Mouse (Mus musculus): ENCODE results near the gene Mtmr12.

Mtmr12 gene

GRCm38 (mm10) chr15:12279816-12280215 is 75.0 kb downstream of the Mtmr12 start:
- DNase-seq (ENCODE audit: low spot score) = no peak

- DNase-seq (ENCODE audit: low spot score) = no peak
Measured at GRCm38 (mm10) chr15:12284794-12285534, 80.1 kb downstream of the Mtmr12 start.

GRCm38 (mm10) chr15:12285535-12285809 is 80.6 kb downstream of the Mtmr12 start:
- no peak for DNase-seq (ENCODE audit: low spot score)

- no peak for DNase-seq (ENCODE audit: low spot score)
Measured at GRCm38 (mm10) chr15:12290330-12290729, 85.5 kb downstream of the Mtmr12 start.

- no peak for DNase-seq (ENCODE audit: low spot score)
Measured at GRCm38 (mm10) chr15:12291757-12292156, 86.9 kb downstream of the Mtmr12 start.

- DNase-seq (ENCODE audit: low spot score) = no peak
Measured at GRCm38 (mm10) chr15:12296228-12296627, 91.4 kb downstream of the Mtmr12 start.

GRCm38 (mm10) chr15:12298231-12298737 is 93.5 kb downstream of the Mtmr12 start:
- no peak for DNase-seq (ENCODE audit: low spot score)

GRCm38 (mm10) chr15:12301771-12302170 is 96.9 kb downstream of the Mtmr12 start:
- no peak for DNase-seq (ENCODE audit: low spot score)

GRCm38 (mm10) chr15:12306188-12307071 is 101.6 kb downstream of the Mtmr12 start:
- DNase-seq (ENCODE audit: low spot score) = no peak

- DNase-seq (ENCODE audit: low spot score) = no peak
Measured at GRCm38 (mm10) chr15:12307114-12307513, 102.3 kb downstream of the Mtmr12 start.

- DNase-seq (ENCODE audit: low spot score) = no peak
Measured at GRCm38 (mm10) chr15:12308539-12308938, 103.7 kb downstream of the Mtmr12 start.

GRCm38 (mm10) chr15:12310676-12311075 is 105.8 kb downstream of the Mtmr12 start:
- no peak for DNase-seq (ENCODE audit: low spot score)

GRCm38 (mm10) chr15:12311465-12311864 is 106.6 kb downstream of the Mtmr12 start:
- no peak for DNase-seq (ENCODE audit: low spot score)

- no peak for DNase-seq (ENCODE audit: low spot score)
Measured at GRCm38 (mm10) chr15:12313255-12313654, 108.4 kb downstream of the Mtmr12 start.

GRCm38 (mm10) chr15:12314584-12314983 is 109.8 kb downstream of the Mtmr12 start:
- no peak for DNase-seq (ENCODE audit: low spot score)

- no peak for DNase-seq (ENCODE audit: low spot score)
Measured at GRCm38 (mm10) chr15:12315996-12316395, 111.2 kb downstream of the Mtmr12 start.

GRCm38 (mm10) chr15:12317290-12317689 is 112.5 kb downstream of the Mtmr12 start:
- DNase-seq (ENCODE audit: low spot score) = no peak

GRCm38 (mm10) chr15:12318451-12318850 is 113.6 kb downstream of the Mtmr12 start:
- no peak for DNase-seq (ENCODE audit: low spot score)

- DNase-seq (ENCODE audit: low spot score) = no peak
Measured at GRCm38 (mm10) chr15:12319889-12320288, 115.1 kb downstream of the Mtmr12 start.

GRCm38 (mm10) chr15:12320441-12321090 is 115.7 kb downstream of the Mtmr12 start:
- no peak for DNase-seq (ENCODE audit: low spot score)

GRCm38 (mm10) chr15:12321091-12321787 is 116.4 kb downstream of the Mtmr12 start, which contains the start of gene Golph3:
Gene Golph3, plus strand, starts transcription at chr15:12321450.
- peak; percentile 96 for DNase-seq (ENCODE audit: low spot score)

Measured in ovary, postnatal 36 days (tissue).